12 mouse cellular contexts compared by ENCODE assay signal in genomic region chr9:47332929-47333328, GRCm38 (mm10).
DNase-seq lines count a peak whose midpoint lies in the region; ATAC-seq and TF ChIP-seq lines count a peak whose summit lies in the region.
"Had no signal": no experiment of that assay in that cellular context is flagged by ENCODE, and none has a peak within 500 bp of the region (broad histone marks: within the 10 kb centered on the region; RNA-seq: fewer than 3 reads in every experiment).

No protein-coding gene starts in this region.

- TF ChIP-seq CTCF in cerebellum, adult 2 months (IDR thresholded peaks at IDR 0.05; ENCODE audit: borderline replicate concordance, insufficient read depth, low read depth, low read length): peak; percentile 42; the same call in 1 of the 2 replicates
- peak; percentile 41; the same call in 1 of the 2 replicates for TF ChIP-seq CTCF in kidney, adult 2 months (conservative IDR thresholded peaks at IDR 0.05; ENCODE audit: insufficient read depth, insufficient read length, low read depth, low read length)

- no peaks in the 10 kb centered on the region for H3K9me3 ChIP-seq in kidney, embryonic 16.5 days (ENCODE audit: low read length)
- H3K9me3 ChIP-seq: forebrain, embryonic 12.5 days; limb, embryonic 12.5 days; megakaryocyte, embryonic 14.5 days; neural tube, embryonic 13.5 days had no signal

- no peak for TF ChIP-seq POLR2A in cerebellum, adult 2 months (IDR thresholded peaks at IDR 0.05; ENCODE audit: borderline replicate concordance, insufficient read depth, low read length)
- no peak for TF ChIP-seq POLR2A in kidney, adult 2 months (IDR thresholded peaks at IDR 0.05; ENCODE audit: low read depth, low read length)

- H3K9ac ChIP-seq in kidney, embryonic 16.5 days (replicated peaks; ENCODE audit: low read length): no peak overlapping the region
- H3K9ac ChIP-seq: forebrain, embryonic 12.5 days; limb, embryonic 12.5 days; neural tube, embryonic 13.5 days had no signal

- no peak overlapping the region for H3K27ac ChIP-seq in cerebellum, adult 2 months (ENCODE audit: insufficient read depth, low read length)
- no peak overlapping the region for H3K27ac ChIP-seq in kidney, adult 2 months (ENCODE audit: insufficient read depth, low read depth, low read length)
- no peak overlapping the region for H3K27ac ChIP-seq in kidney, embryonic 16.5 days (ENCODE audit: low read length)
- H3K27ac ChIP-seq: forebrain, embryonic 12.5 days; limb, embryonic 12.5 days; neural tube, embryonic 13.5 days had no signal

- DNase-seq in cerebellum, adult 2 months: peak; percentile 38 to 44
- no peak for DNase-seq in cerebellum, adult 9-11 months
- no peak for DNase-seq in kidney, adult 2 months
- peak; percentile 33 for DNase-seq in urinary bladder, postnatal 14 days (ENCODE audit: low spot score)
- no peak for DNase-seq in urinary bladder, adult 2 months (ENCODE audit: low spot score)
- DNase-seq in B cell, adult 2 months: no peak

- ATAC-seq in kidney, embryonic 16.5 days (ENCODE audit: low FRiP score, low TSS enrichment): no peak
- no peak for ATAC-seq in CD4-positive, CD25-positive, alpha-beta regulatory T cell, adult 4 months

- no peak overlapping the region for H3K4me3 ChIP-seq in cerebellum, adult 2 months (replicated peaks; ENCODE audit: insufficient read depth, low read depth, low read length)
- H3K4me3 ChIP-seq in kidney, adult 2 months (ENCODE audit: insufficient read depth, low read depth, low read length): no peak overlapping the region
- no peak overlapping the region for H3K4me3 ChIP-seq in kidney, embryonic 16.5 days (ENCODE audit: low read length)
- H3K4me3 ChIP-seq: forebrain, embryonic 12.5 days; limb, embryonic 12.5 days; megakaryocyte, embryonic 14.5 days; neural tube, embryonic 13.5 days had no signal

- H3K4me1 ChIP-seq in cerebellum, adult 2 months (ENCODE audit: control insufficient read depth, insufficient read depth, low read length): no peaks in the 10 kb centered on the region
- H3K4me1 ChIP-seq in kidney, adult 2 months (ENCODE audit: control insufficient read depth, insufficient read depth, low read length): no peaks in the 10 kb centered on the region
- H3K4me1 ChIP-seq in kidney, embryonic 16.5 days (ENCODE audit: insufficient read depth, low read length): 0 out of 2 replicates have a peak, but pooled peaks cover 4% of the 10 kb centered on the region
- H3K4me1 ChIP-seq: forebrain, embryonic 12.5 days; megakaryocyte, embryonic 14.5 days; neural tube, embryonic 13.5 days had no signal

- no peaks in the 10 kb centered on the region for H3K36me3 ChIP-seq in kidney, adult 2 months (ENCODE audit: control insufficient read depth, insufficient read depth, low read length)
- H3K36me3 ChIP-seq in kidney, embryonic 16.5 days (ENCODE audit: insufficient read depth, low read length): no peaks in the 10 kb centered on the region
- H3K36me3 ChIP-seq: forebrain, embryonic 12.5 days; limb, embryonic 12.5 days; neural tube, embryonic 13.5 days had no signal

- H3K4me2 ChIP-seq in kidney, embryonic 16.5 days (replicated peaks; ENCODE audit: low read depth, low read length): no peak overlapping the region
- H3K4me2 ChIP-seq: forebrain, embryonic 12.5 days; limb, embryonic 12.5 days; neural tube, embryonic 13.5 days had no signal

- no peaks in the 10 kb centered on the region for H3K27me3 ChIP-seq in cerebellum, adult 2 months (ENCODE audit: control insufficient read depth, insufficient read depth, low read length)
- no peaks in the 10 kb centered on the region for H3K27me3 ChIP-seq in kidney, adult 2 months (replicated peaks; ENCODE audit: control insufficient read depth, insufficient read depth, low read length)
- no peaks in the 10 kb centered on the region for H3K27me3 ChIP-seq in kidney, embryonic 16.5 days (ENCODE audit: insufficient read depth, low read length)
- H3K27me3 ChIP-seq: limb, embryonic 12.5 days; megakaryocyte, embryonic 14.5 days had no signal

- 75% methylated on average over 4 of the region's 4 CpGs for WGBS in cerebellum, adult 2 months
- 57% methylated on average over 4 of the region's 4 CpGs for WGBS in kidney, adult 2 months
- 58% methylated on average over 4 of the region's 4 CpGs for WGBS in kidney, embryonic 16.5 days

Comparison
In these comparisons a context has a peak if more than half of its experiments do, and no peak if none do; other contexts are left out.
1. DNase-seq: peak in cerebellum, adult 2 months (2 of 2) and urinary bladder, postnatal 14 days (single experiment); none in cerebellum, adult 9-11 months (single experiment), kidney, adult 2 months (single experiment), urinary bladder, adult 2 months (single experiment) and B cell, adult 2 months (0 of 2).